Mouse (Mus musculus) adrenal gland, adult 8-10 months (tissue): Measurements from ENCODE around the gene Cbx7. TPM values are rescaled to one million over a fixed set of nuclear protein-coding genes. Genes with fewer than 3 reads are reported as not detected.
A peak's percentile ranks its signal among the peaks of the same experiment; 100 is the strongest.
"Not testable (repeated sequence)": the region's sequence is repeated elsewhere in the genome, so short reads cannot be mapped to it uniquely, and the experiment has no call there.

Experiments
- DNase-seq: peaks from one replicate; pipeline ENCODE4 v3.0.0; 2022
- total RNA-seq, 4 experiments: library from RNA; stranded (reverse); gene quantifications; 2 replicates each; pipeline ENCODE4 v1.2.4; 2022

The Cbx7 gene
- total RNA-seq, 4 experiments from 2014 or later: 27.5 to 51.1 (median 40.9) TPM

- no peak for DNase-seq
Measured at GRCm38 (mm10) chr15:79947681-79948080, 23.2 kb downstream of the Cbx7 start.

- no peak for DNase-seq
Measured at GRCm38 (mm10) chr15:79946790-79947189, 24.1 kb downstream of the Cbx7 start.

GRCm38 (mm10) chr15:79946022-79946421 is 24.9 kb downstream of the Cbx7 start:
- peak; percentile 85 for DNase-seq

GRCm38 (mm10) chr15:79944948-79945347 is 26.0 kb downstream of the Cbx7 start:
- DNase-seq: no peak

GRCm38 (mm10) chr15:79943584-79943983 is 27.3 kb downstream of the Cbx7 start:
- DNase-seq: no peak

- DNase-seq: no peak
Measured at GRCm38 (mm10) chr15:79942541-79942940, 28.4 kb downstream of the Cbx7 start.

- no peak for DNase-seq
Measured at GRCm38 (mm10) chr15:79940932-79941331, 30.0 kb downstream of the Cbx7 start.

- no peak for DNase-seq
Measured at GRCm38 (mm10) chr15:79939913-79940312, 31.0 kb downstream of the Cbx7 start.

GRCm38 (mm10) chr15:79939501-79939900 is 31.4 kb downstream of the Cbx7 start:
- not testable (repeated sequence) for DNase-seq

- no peak for DNase-seq
Measured at GRCm38 (mm10) chr15:79939020-79939419, 31.9 kb downstream of the Cbx7 start.

- no peak for DNase-seq
Measured at GRCm38 (mm10) chr15:79936374-79936751, 34.6 kb downstream of the Cbx7 start.

GRCm38 (mm10) chr15:79935654-79936373 is 35.1 kb downstream of the Cbx7 start:
- no peak for DNase-seq

- no peak for DNase-seq
Measured at GRCm38 (mm10) chr15:79934776-79935175, 36.1 kb downstream of the Cbx7 start.

- no peak for DNase-seq
Measured at GRCm38 (mm10) chr15:79933670-79934514, 37.0 kb downstream of the Cbx7 start.

GRCm38 (mm10) chr15:79933052-79933669 is 37.8 kb downstream of the Cbx7 start:
- no peak for DNase-seq

GRCm38 (mm10) chr15:79932323-79932987 is 38.5 kb downstream of the Cbx7 start:
- peak; percentile 89 for DNase-seq

- no peak for DNase-seq
Measured at GRCm38 (mm10) chr15:79931496-79932141, 39.3 kb downstream of the Cbx7 start.

GRCm38 (mm10) chr15:79929734-79930133 is 41.2 kb downstream of the Cbx7 start:
- no peak for DNase-seq

GRCm38 (mm10) chr15:79928736-79929135 is 42.2 kb downstream of the Cbx7 start:
- DNase-seq: no peak

GRCm38 (mm10) chr15:79928316-79928715 is 42.6 kb downstream of the Cbx7 start:
- no peak for DNase-seq

GRCm38 (mm10) chr15:79927637-79928122 is 43.2 kb downstream of the Cbx7 start:
- DNase-seq: peak; percentile 92

GRCm38 (mm10) chr15:79926856-79927416 is 44.0 kb downstream of the Cbx7 start:
- DNase-seq: no peak
